Mouse (Mus musculus): ENCODE data around the gene Flywch1. TPM values are rescaled to one million over a fixed set of nuclear protein-coding genes. Genes with fewer than 3 reads are reported as not detected.
A peak's percentile ranks its signal among the peaks of the same experiment; 100 is the strongest.

The Flywch1 gene
- polyA plus RNA-seq, 2 experiments: 4.0 to 6.6 TPM

GRCm38 (mm10) chr17:23807918-23808317 is 36.5 kb upstream of the Flywch1 start:
- WGBS (ENCODE audit: insufficient replicate concordance): 89% methylated on average over 3 of the region's 3 CpGs
- peaks cover 61% of the 10 kb centered on the region for H3K36me3 ChIP-seq (replicated peaks; ENCODE audit: control insufficient read depth, insufficient read depth, low read depth)
- H3K9me3 ChIP-seq (ENCODE audit: control insufficient read depth, low read length): no peaks in the 10 kb centered on the region
- no peak overlapping the region for H3K4me3 ChIP-seq (ENCODE audit: insufficient read depth in 1 of 2, low read depth in 2 of 2, low read length in 2 of 2)
- DNase-seq (ENCODE audit: low read depth in 3 of 3, low spot score in 3 of 3) (no peak), ATAC-seq (ENCODE audit: insufficient read depth) (no peak)
- no peak overlapping the region for H3K27ac ChIP-seq
- no peak overlapping the region for H3K4me2 ChIP-seq (ENCODE audit: low read depth)
- no peak overlapping the region for H3K9ac ChIP-seq (replicated peaks)
- TF ChIP-seq CTCF (IDR thresholded peaks at IDR 0.05; ENCODE audit: low read depth) (no peak), EP300 (IDR thresholded peaks at IDR 0.05; ENCODE audit: low read depth) (no peak)
- H3K4me1 ChIP-seq (replicated peaks; ENCODE audit: control insufficient read depth in 2 of 2, insufficient read depth in 2 of 2, low read length in 1 of 2): peaks cover 2 to 10% of the 10 kb centered on the region in 2 experiments; a peak in 1 of 4 replicates
- H3K27me3 ChIP-seq (ENCODE audit: control insufficient read depth, insufficient read depth, low read length): no peaks in the 10 kb centered on the region

DNA sequence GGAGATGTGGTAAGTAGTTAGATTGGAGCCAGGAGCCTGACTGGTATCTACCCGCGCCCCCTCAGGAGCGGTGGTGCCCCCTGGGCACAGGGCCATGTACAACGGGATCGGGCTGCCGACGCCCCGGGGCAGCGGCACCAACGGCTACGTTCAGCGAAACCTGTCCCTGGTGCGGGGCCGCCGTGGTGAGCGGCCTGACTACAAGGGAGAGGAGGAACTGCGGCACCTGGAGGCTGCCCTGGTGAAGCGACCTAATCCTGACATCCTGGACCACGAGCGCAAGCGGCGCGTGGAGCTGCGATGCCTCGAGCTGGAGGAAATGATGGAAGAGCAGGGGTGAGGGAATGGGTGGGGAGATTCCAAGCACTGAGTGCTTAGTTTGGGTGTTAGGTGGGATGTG is 35.5 kb upstream of the Flywch1 start:
- no peaks in the 10 kb centered on the region for H3K9me3 ChIP-seq (ENCODE audit: control insufficient read depth, low read length)
- H3K36me3 ChIP-seq (replicated peaks; ENCODE audit: control insufficient read depth, insufficient read depth, low read depth): peaks cover 51% of the 10 kb centered on the region
- DNase-seq (ENCODE audit: low read depth in 3 of 3, low spot score in 3 of 3) (no peak), ATAC-seq (ENCODE audit: insufficient read depth) (no peak)
- H3K27ac ChIP-seq: no peak overlapping the region
- H3K4me2 ChIP-seq (ENCODE audit: low read depth): no peak overlapping the region
- H3K27me3 ChIP-seq (ENCODE audit: control insufficient read depth, insufficient read depth, low read length): no peaks in the 10 kb centered on the region
- 80% methylated on average over 25 of the region's 25 CpGs for WGBS (ENCODE audit: insufficient replicate concordance)
- H3K4me3 ChIP-seq (ENCODE audit: insufficient read depth in 1 of 2, low read depth in 2 of 2, low read length in 2 of 2): no peak overlapping the region
- no peak for TF ChIP-seq CTCF (IDR thresholded peaks at IDR 0.05; ENCODE audit: low read depth)
- no peak for TF ChIP-seq EP300 (IDR thresholded peaks at IDR 0.05; ENCODE audit: low read depth)
- H3K4me1 ChIP-seq (replicated peaks; ENCODE audit: control insufficient read depth in 2 of 2, insufficient read depth in 2 of 2, low read length in 1 of 2): peaks cover 6 to 10% of the 10 kb centered on the region in 2 experiments; a peak in 3 of 4 replicates
- no peak overlapping the region for H3K9ac ChIP-seq (replicated peaks)

DNA sequence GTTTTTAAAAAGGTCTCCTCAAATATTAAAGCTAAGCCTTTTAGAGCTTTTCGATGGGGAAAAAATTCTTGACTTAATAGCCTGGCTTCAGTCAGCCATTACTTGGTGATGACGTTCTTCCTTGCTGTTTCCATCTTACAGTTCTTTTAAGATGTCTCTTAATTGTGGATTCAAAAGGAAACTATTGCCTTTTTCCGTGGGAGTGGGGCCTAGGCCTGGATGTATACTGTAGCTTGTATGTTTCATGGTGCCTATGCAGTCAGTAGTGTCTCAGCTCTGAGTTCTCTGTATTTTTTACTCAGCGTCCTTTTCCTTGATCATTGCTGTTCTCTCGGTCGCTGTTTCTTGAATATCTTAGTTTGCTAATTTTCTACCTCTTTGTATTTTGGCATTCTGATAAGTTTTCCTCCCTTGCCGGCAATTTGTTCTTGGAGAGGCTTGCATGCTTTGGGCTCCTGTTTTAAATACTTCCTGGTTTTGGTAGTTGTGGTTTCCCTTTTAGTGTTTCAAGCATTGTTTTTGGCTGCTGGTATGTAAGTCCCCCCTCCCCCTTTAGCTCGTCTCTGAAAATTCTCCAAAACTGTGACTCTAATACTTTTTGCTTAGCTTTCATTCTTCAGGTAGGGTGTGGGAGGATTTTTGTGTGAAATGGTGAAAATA is 33.2 kb upstream of the Flywch1 start:
- WGBS (ENCODE audit: insufficient replicate concordance): under 1% methylated on average over 8 of the region's 8 CpGs
- H3K4me1 ChIP-seq (replicated peaks; ENCODE audit: control insufficient read depth in 2 of 2, insufficient read depth in 2 of 2, low read length in 1 of 2): peaks cover 8 to 13% of the 10 kb centered on the region in 2 experiments
- peak overlapping the region; percentile 49 for H3K27ac ChIP-seq
- H3K4me2 ChIP-seq (ENCODE audit: low read depth): peak overlapping the region; percentile 91
- TF ChIP-seq EP300 (IDR thresholded peaks at IDR 0.05; ENCODE audit: low read depth) (no peak), CTCF (IDR thresholded peaks at IDR 0.05; ENCODE audit: low read depth) (no peak)
- H3K9ac ChIP-seq (replicated peaks): peak overlapping the region; percentile 99
- no peaks in the 10 kb centered on the region for H3K27me3 ChIP-seq (ENCODE audit: control insufficient read depth, insufficient read depth, low read length)
- DNase-seq (ENCODE audit: low read depth in 3 of 3, low spot score in 3 of 3) (no peak), ATAC-seq (ENCODE audit: insufficient read depth) (no peak)
- H3K4me3 ChIP-seq (ENCODE audit: insufficient read depth in 1 of 2, low read depth in 2 of 2, low read length in 2 of 2): peak overlapping the region; percentile 90
- H3K9me3 ChIP-seq (ENCODE audit: control insufficient read depth, low read length): no peaks in the 10 kb centered on the region
- H3K36me3 ChIP-seq (replicated peaks; ENCODE audit: control insufficient read depth, insufficient read depth, low read depth): peaks cover 28% of the 10 kb centered on the region

GRCm38 (mm10) chr17:23803366-23804041 is 32.1 kb upstream of the Flywch1 start:
- TF ChIP-seq CTCF (IDR thresholded peaks at IDR 0.05; ENCODE audit: low read depth): no peak
- no peak for TF ChIP-seq EP300 (IDR thresholded peaks at IDR 0.05; ENCODE audit: low read depth)
- WGBS (ENCODE audit: insufficient replicate concordance): under 1% methylated on average over 79 of the region's 83 CpGs
- peak; percentile 78 to 82 (median 79) for DNase-seq (ENCODE audit: low read depth in 3 of 3, low spot score in 3 of 3)

DNA sequence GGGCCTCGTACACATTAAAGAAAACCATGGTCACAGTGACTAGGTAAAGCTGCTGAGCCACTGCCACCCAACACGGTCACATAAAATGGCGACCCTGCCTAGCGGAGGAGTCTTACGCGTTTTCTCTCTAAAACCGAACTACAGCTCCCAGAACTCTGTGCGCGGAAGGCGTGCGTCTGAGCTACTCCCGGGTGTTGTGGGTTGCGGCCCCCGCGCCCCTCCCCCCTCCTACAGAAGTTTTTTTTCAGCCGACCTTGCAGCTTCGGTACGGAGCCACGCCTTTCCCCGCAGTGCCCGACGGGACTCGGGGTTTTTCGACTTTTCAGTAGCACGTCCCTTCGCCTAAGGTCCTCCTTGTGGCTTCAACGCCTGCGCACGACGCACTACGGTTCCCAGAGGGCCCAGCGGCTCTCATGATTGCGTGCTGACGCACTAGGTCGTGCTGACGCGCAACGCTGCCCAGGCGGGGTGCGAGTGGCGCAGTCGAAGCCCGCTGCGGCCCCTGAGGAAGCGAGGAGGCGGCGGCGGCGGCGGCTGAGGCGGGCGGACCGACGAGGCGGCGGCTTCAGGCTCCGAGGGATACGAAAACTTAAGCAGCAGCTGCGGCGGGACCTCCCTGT is 31.5 kb upstream of the Flywch1 start:
- under 1% methylated on average over 60 of the region's 60 CpGs for WGBS (ENCODE audit: insufficient replicate concordance)

More at GRCm38 (mm10) chr17:23803366-23804041, 32.1 kb upstream of the Flywch1 start:
- H3K9ac ChIP-seq (replicated peaks): peak overlapping the region; percentile 99
- H3K4me3 ChIP-seq (ENCODE audit: insufficient read depth in 1 of 2, low read depth in 2 of 2, low read length in 2 of 2): peak overlapping the region; percentile 90
- peak overlapping the region; percentile 93 for H3K27ac ChIP-seq
- H3K36me3 ChIP-seq (replicated peaks; ENCODE audit: control insufficient read depth, insufficient read depth, low read depth): peaks cover 18% of the 10 kb centered on the region
- peak; percentile 74 for ATAC-seq (ENCODE audit: insufficient read depth)
- peak overlapping the region; percentile 91 for H3K4me2 ChIP-seq (ENCODE audit: low read depth)
- no peaks in the 10 kb centered on the region for H3K27me3 ChIP-seq (ENCODE audit: control insufficient read depth, insufficient read depth, low read length)
- H3K4me1 ChIP-seq (replicated peaks; ENCODE audit: control insufficient read depth in 2 of 2, insufficient read depth in 2 of 2, low read length in 1 of 2): peaks cover 8 to 13% of the 10 kb centered on the region in 2 experiments
- H3K9me3 ChIP-seq (ENCODE audit: control insufficient read depth, low read length): no peaks in the 10 kb centered on the region

More for the DNA sequence above, 31.5 kb upstream of the Flywch1 start:
- peak; percentile 97 for ATAC-seq (ENCODE audit: insufficient read depth)
- H3K9me3 ChIP-seq (ENCODE audit: control insufficient read depth, low read length): no peaks in the 10 kb centered on the region
- no peaks in the 10 kb centered on the region for H3K27me3 ChIP-seq (ENCODE audit: control insufficient read depth, insufficient read depth, low read length)
- peak overlapping the region; percentile 91 for H3K4me2 ChIP-seq (ENCODE audit: low read depth)
- peak; percentile 94 to 97 (median 94) for DNase-seq (ENCODE audit: low read depth in 3 of 3, low spot score in 3 of 3)
- peaks cover 8 to 13% of the 10 kb centered on the region in 2 experiments for H3K4me1 ChIP-seq (replicated peaks; ENCODE audit: control insufficient read depth in 2 of 2, insufficient read depth in 2 of 2, low read length in 1 of 2)
- peak overlapping the region; percentile 99 for H3K9ac ChIP-seq (replicated peaks)
- TF ChIP-seq EP300 (IDR thresholded peaks at IDR 0.05; ENCODE audit: low read depth): peak; percentile 14; the same call in 1 of the 2 replicates
- no peak for TF ChIP-seq CTCF (IDR thresholded peaks at IDR 0.05; ENCODE audit: low read depth)
- peak overlapping the region; percentile 90 for H3K4me3 ChIP-seq (ENCODE audit: insufficient read depth in 1 of 2, low read depth in 2 of 2, low read length in 2 of 2)
- peaks cover 11% of the 10 kb centered on the region for H3K36me3 ChIP-seq (replicated peaks; ENCODE audit: control insufficient read depth, insufficient read depth, low read depth)
- H3K27ac ChIP-seq: peak overlapping the region; percentile 93

Data from liver, embryonic 14.5 days (tissue).